Mouse (Mus musculus) embryo, embryonic 9.5 days (tissue): ENCODE data around the gene Fam222b.
"Not testable (repeated sequence)": the region's sequence is repeated elsewhere in the genome, so short reads cannot be mapped to it uniquely, and the experiment has no call there.

Source experiments
- DNase-seq: peaks from one replicate; pipeline ENCODE4 v3.0.0-alpha.2; 2017; ENCODE audit errors: extremely low spot score

Gene Fam222b

DNA sequence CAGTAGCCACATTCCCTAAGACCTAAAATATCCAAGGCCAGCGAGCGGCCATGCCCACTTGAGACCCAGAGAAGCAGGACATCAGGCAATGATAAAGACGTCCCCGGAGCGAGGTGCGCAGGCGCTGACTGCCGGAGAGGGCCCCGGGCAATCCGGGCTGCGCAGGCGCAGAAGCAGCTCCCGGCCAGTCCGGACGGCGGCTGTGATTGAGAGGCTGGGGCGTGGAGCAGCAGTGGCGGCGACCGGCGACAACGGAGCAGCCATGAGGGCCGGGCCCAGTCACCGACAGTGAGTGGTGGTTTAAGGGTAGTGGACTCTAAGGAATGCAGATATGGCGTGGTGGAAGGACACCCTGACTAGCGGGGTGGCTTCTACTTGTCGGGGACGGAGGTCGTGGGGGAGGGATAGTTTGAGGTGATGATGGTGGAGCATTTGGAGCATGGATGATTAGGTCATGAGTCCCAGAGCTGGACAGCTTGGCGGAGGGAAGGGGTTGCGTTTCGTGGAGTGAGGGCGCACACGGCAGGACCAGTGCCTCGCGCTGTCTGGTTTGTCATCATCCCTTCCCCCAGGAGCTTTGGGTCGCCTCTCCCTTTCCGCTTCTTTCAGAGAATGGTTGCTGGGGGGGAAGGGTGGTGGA, at the start of gene Fam222b:
Gene Fam222b, plus strand, starts transcription at position 157 of the 640 bp plus-strand sequence.
- DNase-seq = peak; percentile 90

DNA sequence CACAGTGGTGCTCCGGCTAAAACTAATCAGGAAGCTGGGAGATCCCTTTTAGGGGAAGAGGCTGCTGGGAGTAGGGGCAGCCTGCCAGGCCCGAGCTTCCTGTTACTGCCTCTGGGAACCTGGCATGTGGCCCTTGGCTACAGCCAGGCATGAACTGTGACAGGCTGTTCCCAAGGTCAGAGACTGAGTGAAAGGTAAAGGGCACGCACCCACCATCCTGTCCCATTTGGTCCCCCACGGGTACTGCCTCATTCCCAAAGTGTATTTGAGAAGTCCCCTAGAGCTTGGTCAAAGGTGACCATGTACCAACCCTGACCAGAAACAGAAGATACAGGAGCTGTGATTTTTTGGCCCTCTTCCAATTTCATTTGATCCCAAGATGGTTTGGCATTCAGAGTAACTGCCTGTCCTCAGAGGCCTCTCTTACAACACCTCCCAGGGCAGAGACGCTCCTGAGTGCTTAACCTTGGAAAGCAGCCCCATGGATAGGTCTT, 49.7 kb upstream of the Fam222b start:
- DNase-seq = no peak

DNA sequence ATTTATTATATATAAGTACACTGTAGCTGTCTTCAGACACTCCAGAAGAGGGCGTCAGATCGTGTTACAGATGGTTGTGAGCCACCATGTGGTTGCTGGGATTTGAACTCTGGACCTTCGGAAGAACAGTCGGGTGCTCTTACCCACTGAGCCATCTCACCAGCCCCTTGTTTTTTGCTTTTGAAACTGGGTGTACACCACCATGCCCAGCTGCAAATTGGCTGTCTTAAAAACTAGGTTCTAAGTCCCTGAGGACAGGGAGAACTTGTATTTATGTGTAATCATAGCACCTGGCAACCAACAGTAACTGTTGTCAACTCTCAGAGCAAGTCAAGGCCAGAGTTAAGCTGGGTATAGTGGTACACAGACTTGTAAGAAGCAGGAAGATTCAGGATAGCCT, 45.8 kb upstream of the Fam222b start:
- DNase-seq = not testable (repeated sequence)

DNA sequence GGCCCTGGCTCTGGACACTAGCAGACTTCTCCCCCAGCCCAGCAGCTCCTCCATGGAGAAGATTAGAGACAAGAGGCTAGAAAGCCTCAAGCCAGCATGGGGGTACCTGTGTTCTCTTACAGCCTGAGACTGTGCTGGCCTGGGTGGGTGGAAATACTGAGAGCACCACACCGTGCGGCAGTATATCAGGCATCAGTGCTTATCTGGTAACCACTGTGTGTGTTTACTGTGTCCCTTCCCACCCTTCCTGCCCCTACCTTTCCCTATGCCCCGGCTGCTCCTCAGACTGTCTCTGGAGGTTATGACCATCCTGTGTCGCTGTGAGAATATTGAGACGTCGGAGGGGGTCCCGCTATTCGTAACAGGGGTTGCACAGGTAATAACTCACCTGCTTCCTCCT, 41.4 kb upstream of the Fam222b start:
- DNase-seq = no peak

DNA sequence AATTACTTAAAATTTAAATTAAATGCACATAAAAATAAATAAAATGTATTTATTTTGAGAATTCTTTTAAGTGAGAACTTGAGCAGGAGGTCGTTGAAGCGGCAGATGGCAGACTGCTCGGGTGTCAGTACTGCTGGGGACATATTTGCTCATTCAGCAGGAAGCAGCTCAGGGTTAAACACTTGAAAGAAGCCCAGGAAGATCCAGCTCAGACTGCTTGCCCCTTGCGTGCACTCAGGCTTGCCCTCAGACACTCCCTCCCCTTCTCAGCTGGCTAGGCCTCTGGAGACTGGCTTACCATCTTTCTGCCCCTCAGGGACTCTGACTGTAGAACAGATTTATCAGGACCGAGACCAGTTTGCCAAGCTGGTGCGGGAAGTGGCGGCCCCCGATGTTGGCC, 37.5 kb upstream of the Fam222b start:
- no peak for DNase-seq

DNA sequence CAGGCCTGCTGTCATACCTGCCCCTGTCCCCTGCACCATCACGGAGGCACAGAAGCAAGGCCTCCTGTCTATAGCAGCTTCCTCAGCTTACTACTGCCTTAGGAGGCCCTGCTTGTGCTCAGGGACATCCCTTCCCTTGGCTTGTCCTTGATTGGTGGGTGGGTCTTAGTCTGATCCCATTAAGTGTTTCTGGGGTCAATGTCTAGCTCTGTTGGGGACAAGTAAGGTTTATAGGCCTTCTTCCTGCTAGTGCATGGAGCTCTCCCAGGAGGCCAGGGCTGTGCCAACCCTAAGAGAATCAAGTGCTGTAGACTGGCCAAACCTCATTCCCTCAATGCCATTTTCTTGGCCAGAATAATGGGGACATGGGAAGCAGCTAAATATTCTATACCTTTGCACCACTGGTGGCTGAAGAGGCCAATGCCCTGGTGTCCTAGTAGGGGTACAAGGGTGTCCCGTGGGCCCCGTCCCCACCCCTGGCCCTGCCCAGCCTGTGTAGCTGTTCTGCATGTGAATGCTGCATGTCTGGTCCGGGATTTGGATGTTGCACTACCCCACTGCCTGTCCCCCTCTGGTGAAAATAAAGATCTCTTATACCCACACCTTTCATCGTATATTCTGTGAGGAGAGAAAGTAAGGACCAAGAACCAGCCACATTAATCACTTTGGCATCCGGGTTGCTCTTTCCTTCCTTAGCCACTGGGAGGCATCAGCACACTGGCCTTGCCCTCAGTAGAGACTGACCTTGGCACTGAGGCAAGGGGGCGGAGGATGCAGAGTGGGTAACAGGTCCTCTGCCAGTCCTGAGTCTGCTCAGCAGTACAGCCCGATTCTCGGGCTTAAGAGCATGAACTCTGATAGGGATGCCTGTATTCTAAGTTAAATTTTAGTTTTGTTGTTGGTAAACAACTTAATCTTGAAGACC, 34.4 kb upstream of the Fam222b start:
- DNase-seq = peak; percentile 40

DNA sequence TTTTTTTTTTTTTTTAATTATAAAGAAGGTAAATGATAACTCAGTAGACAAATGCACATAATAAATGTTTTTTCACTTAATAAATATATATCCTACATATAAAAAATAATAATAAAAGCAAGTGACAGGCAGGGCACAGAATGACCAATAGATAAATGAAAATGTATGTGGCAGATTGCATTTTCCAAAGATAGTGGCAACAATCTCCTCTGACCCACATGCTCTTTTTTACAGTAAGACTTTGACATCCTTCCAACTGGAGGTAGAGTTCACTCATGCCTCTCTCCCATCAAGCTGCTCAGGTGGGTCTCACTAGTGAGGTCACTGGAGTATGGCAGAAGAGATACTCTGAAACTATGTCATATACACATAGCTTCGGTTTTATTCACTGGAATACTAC, 31.9 kb upstream of the Fam222b start:
- no peak for DNase-seq

DNA sequence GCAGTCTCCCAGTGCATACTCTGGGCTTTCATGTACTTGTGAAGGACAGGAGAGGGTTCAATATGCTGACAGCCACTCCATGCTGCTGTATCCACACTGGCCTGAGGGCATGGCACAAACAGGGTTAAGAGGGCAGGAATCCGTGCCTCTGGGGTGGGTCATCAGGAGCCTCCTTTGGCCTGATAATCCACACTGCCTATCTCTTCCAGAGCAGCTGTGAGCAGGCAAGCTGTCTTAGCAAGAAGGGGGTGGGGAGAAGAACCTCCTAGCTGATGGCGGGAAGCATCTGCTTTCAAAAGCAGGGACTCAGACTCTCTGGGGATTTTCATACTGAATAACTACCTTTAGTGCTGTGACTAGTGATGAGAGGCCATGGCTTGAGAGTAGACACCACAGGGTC, 28.6 kb upstream of the Fam222b start:
- no peak for DNase-seq

DNA sequence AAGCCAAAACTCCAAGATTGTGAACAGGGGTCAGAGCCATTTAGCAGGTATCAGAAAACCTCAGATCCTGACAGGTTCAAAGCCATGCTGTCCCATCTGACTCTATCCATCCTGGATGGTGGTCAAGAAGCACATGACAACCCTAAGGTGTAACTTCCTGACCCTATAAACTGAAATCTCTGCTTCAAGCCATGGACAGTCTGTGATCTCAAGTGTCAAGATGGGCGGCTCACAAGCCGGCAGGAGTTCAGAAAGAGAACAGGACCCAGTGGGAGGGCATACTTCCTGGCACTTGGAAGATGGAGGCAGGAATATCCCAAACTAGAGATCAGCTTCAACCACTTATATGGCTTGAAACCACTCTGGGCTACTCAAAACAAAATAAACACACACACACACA, 27.8 kb upstream of the Fam222b start:
- no peak for DNase-seq

DNA sequence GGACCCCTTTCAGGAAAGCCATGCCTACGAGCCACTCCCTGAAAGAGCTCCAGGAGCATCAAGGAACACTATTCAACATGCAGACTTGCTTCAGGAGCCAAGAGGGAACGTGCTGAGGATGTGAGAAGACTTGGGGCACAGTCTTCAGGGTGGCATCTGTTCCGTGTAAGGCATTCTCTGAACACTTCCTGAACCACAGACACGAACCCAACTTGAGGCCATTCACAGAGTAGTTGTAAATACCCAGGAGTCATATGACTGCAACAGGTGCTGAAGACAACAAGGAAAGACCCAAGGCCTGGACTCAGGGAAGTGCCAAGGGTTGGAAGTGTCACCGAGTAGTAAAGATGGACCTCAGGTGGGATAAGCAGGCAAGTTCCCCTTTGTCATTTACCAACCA, 26.9 kb upstream of the Fam222b start:
- no peak for DNase-seq

DNA sequence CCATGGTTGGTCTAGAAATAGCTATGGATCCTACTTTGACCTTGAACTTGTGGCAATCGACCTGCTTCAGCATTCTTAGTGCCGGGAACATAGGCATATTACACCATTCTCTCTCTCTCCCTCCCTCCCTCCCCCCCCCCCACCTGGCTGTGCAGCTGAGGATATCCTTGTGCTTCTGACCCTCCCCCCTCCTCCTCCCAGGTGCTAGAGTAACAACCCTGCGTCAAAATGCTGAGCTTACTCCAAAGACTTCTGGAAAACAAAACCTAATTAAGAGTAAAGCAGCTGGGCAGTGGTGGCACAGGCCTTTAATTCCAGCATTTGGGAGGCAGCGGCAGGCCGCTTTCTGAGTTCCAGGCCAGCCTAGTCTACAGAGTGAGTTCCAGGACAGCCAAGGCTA, 25.3 kb upstream of the Fam222b start:
- no peak for DNase-seq

DNA sequence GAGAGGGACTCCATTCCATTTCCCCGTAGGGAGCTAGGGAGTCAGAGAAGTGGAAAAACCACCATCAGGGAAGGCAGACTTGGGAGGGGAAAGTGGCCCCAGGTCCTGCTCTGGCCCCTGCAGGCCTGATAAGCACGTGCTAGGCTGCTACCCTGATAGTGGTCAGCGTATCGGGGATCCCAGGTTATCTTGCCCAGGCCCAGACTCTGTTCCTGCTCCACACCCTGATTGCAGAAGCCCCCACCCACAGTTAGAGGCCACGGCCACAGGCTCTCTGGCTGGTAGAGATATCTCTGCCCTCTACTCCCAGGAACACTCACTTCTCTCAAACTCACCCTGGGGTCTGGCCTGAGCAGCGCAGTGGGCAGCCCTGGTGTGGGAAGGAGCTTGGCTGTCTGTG, 24.8 kb upstream of the Fam222b start:
- DNase-seq = no peak

DNA sequence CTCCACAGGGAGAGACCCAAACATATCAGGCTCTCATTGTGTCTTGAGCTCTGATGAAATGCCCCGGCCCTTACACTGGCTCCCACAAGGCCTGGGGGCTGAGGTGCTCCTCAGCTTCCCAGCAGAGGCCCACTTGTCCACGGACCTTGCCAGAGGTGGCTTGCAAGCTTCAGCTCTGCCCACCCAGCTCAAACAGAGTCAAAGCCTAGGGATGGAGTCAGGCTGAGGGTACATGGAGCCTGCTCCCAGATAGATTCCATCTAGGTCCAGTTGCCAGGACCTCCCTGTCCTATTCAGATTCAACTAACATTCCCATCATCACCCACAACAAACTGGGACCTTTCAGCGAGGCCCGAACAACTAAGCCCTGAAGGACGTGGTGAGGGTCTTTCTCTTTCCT, 22.5 kb upstream of the Fam222b start:
- no peak for DNase-seq

DNA sequence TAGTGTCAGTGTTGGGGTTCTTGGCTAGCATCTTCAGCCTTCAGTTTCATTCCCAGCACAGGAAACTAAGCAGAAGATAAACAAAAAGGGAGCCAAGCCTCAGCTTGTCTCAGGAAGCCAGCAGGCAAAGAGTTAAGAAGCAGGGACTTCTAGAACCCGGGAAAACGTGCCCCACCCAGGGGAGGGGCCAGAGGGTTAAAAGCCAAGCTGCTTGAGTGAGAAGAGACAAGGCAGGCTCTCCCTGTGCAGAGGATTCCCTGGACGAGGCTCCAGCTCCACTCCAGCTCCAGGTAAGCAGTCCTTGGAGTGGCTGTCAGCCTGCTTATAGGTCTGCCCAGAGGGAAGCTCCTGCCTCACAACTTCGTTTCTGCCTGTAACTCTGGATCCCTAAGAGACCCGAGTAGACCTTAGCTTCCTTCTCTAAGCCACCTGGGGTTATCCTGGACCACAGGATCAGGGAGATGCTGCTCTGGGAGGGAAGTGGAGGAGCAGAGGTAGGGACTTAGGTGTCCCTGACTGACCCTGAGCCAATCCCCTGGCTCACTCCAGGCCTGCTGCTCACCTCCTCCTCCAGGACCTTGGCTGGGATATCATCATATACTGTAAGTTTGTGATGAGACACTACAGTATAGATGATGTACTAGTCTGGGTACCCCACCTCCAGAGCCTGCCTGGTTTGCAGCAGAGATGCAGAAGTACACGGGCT, 21.9 kb upstream of the Fam222b start:
- no peak for DNase-seq

DNA sequence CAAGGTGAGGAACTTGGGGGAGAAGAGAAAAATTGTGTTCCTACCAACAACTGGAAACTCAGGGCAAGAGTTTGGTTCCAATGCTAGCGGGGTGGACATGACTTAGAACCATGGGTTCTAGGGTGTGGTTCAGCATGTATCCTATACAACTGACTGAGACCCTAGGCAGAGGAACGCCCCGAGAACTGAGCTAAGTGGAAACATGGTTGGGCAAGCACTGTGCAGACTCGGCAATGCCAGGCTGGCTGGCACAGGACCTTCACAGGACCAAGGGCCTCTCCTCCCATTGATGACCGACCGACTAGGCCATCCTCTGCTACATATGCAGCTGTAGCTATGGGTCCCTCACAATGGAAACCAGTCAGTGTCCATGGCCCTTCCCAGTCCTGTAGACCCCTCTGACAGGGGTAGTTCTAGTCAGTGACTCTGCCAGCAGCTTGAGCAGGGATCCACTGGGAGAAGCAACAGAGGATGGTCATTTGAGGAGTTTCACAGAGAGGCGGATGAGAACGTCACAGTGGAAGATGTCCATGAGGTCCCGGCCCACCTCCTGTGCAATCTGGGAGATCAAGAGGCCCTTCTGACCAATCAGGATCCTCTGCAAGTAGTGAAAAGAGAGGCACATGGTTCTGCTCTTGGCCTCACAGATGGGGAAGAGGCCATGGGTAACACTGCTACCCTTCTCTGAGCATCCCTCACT, 20.7 kb upstream of the Fam222b start:
- DNase-seq = no peak

DNA sequence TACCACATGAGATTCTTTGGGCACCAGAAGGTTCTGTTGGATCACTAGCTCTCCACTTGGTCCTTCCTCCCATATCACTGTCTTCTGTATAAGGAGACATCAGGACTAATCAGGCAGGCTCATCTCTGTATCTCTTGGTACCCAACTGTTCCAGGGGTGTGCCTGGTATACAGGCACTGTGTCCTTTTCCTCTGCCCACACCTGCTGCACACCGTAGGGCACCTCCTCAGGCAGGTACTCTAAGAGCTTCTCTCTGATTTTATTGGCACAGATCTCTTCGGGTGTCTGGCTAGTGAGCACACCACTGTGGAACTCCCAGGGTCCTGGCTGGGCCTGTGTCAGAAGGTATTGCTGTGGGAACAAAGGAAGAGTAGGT, 20.2 kb upstream of the Fam222b start:
- no peak for DNase-seq

DNA sequence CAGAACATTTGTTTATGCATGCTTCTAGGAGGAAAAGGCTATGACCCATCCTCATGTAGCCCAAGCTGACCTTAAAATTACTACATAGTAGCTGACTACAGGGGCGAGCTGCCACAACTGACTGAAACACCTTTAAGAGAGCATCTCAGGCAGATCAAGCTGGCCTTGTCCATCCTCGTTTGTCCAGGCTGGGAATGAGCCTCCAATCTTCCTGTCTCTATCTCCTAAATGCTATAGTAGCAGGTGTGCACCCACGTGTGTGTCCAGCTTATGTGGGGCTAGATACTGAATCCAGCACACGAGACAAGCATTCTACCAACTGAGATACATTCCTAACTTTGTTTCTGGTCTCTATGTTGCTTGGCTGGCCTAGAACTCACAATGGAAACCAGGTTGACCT, 19.8 kb upstream of the Fam222b start:
- DNase-seq = no peak

DNA sequence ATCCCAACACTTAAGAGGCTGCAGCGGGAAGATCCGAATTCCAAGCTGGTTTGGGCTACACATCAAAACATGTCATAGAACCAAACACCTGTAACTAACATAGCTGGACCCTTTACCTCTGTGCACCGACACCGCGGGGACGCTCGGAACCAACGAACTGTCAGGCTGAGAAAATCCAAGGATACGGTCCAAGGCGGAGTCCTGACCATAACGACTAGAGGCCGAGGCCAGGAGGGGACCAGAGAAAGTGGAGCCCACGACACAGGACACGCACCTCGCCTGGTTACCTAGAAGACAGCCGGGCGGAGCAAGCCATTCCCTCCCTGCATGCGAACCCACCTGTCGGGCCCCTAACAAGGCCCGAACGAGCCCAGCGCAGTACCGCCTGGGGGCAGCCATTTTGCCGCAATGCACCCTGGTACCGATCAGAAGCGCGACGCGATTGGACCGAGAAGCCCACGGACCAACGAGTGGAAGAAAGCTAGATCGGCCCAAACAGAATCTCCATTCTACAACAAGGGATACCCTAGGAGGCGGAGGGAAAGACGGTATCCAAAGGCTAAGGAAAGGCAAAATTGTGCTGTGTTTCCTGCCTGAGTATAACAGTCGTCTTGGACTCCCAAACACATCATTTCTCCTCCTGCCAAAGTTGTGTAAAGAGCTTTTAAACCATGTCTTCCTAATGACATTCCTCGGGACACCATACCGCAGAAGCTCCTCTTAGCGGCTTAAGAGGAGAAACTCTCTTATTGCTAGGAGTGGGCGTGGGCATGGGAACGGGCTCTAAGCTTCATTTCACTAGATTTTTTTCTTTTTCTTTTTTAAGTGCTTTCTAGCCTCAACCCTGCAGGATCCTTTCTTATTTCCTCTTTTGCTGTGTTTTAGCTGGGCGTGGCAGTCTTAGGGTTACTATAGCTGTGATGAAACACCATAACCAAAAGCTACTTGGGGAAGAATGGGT, 14.2 kb upstream of the Fam222b start, which contains the start of gene Eral1:
Gene Eral1, minus strand, starts transcription at position 423 of the 961 bp plus-strand sequence.
- DNase-seq = peak; percentile 83

DNA sequence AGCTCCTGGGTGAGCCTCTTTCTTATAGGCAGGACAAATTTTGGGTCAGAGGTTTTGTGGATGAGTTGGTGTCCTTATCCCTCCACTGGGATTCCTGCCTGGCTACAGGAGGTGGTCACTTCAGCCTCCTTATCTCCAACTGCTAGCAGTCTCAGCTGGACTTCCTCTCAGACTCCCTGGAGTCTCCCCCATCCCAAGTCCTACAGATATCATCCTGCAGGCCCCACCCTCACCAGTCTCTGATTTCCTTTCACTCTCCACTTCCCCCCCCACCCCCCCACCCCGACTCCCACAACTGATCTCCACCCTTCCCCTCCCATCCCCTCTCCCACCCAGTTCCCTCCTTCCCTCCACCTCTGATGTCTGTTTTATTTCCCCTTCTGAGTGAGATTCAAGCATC, 10.9 kb upstream of the Fam222b start:
- no peak for DNase-seq

DNA sequence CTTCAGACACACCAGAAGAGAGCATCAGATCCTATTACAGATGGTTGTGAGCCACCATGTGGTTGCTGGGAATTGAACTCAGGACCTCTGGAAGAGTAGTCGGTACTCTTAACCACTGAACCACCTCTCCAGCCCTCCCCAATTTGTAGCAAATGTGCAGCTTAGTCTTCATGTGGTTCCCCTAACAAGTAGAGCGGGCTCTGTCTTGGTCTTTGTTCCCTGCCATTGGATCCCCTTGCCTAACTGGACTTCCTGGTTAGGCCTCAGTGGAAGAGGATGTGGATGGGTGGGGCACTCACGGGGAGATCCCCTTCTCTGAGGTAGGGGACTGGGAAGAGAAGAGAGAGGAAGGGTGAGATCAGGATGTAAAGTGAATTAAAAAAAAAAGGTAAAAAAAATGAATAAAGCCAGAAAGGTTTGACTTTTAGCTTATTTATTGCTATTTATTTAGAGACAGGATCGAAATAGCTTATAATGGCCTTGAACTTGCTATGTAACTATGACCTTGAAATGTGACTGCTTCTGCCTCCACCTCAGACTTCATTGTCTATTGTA, 7.5 kb upstream of the Fam222b start:
- no peak for DNase-seq
